Comparison of ENCODE assay signal across 23 mouse cellular contexts in genomic region chr9:95207661-95208060, GRCm38 (mm10).
DNase-seq lines count a peak whose midpoint lies in the region; TF ChIP-seq lines count a peak whose summit lies in the region.
"Had no signal": no experiment of that assay in that cellular context is flagged by ENCODE, and none has a peak within 500 bp of the region (broad histone marks: within the 10 kb centered on the region; RNA-seq: fewer than 3 reads in every experiment).

No protein-coding gene starts in this region.

- intact Hi-C loops in gastrocnemius, adult 2 months (cut with DNase I): no loop called here

- no peak for TF ChIP-seq CTCF in gastrocnemius, adult 2 months (IDR thresholded peaks at IDR 0.05)

- peak; percentile 19 for DNase-seq in cerebellum, adult 18-20 months
- DNase-seq in cerebellum, postnatal 4 days (ENCODE audit: low spot score in 2 of 2): no peak
- DNase-seq in gastrocnemius, adult 2 months: no peak
- no peak for DNase-seq in gastrocnemius, postnatal 10 days
- peak; percentile 66 for DNase-seq in Muller cell, postnatal 12 days (ENCODE audit: inconsistent ontology term)
- DNase-seq in fibroblast of lung, adult 2 months (ENCODE audit: low read depth): peak; percentile 25
- DNase-seq in layer of hippocampus, postnatal 36 days: no peak
- DNase-seq: forebrain, postnatal 0 days; heart, postnatal 4 days; kidney, postnatal 4 days; lung, embryonic 14.5 days; right cerebral cortex, adult 18-20 months; thymus, adult 18-20 months; thymus, postnatal 36 days had no signal

- no peak overlapping the region for H3K4me3 ChIP-seq in gastrocnemius, adult 2 months
- H3K4me3 ChIP-seq: embryonic facial prominence, embryonic 15.5 days; forebrain, embryonic 10.5 days; heart, embryonic 10.5 days; left cerebral cortex, adult 2 months; limb, embryonic 15.5 days; midbrain, embryonic 12.5 days; neural tube, embryonic 15.5 days had no signal

- H3K27ac ChIP-seq in gastrocnemius, adult 2 months: peak overlapping the region; percentile 9; the same call in 1 of the 2 replicates
- H3K27ac ChIP-seq: embryonic facial prominence, embryonic 15.5 days; forebrain, embryonic 10.5 days; heart, embryonic 10.5 days; hindbrain, embryonic 14.5 days; left cerebral cortex, adult 2 months; limb, embryonic 15.5 days; liver, embryonic 14.5 days; midbrain, embryonic 12.5 days; neural tube, embryonic 15.5 days had no signal

Comparison
In these comparisons a context has a peak if more than half of its experiments do, and no peak if none do; other contexts are left out.
1. DNase-seq: peak in cerebellum, adult 18-20 months (2 of 2), Muller cell, postnatal 12 days (single experiment) and fibroblast of lung, adult 2 months (single experiment); none in cerebellum, postnatal 4 days (0 of 2), gastrocnemius, adult 2 months (single experiment), gastrocnemius, postnatal 10 days (single experiment) and layer of hippocampus, postnatal 36 days (0 of 2).